Mouse (Mus musculus) CH12.LX (cell line): ENCODE data around the gene Actn4. TPM values are rescaled to one million over a fixed set of nuclear protein-coding genes. Genes with fewer than 3 reads are reported as not detected.

Source experiments
- DNase-seq: peaks from one replicate; pipeline ENCODE4 v3.0.0-alpha.2; 2013; ENCODE audit errors: extremely low read depth
- H3K27ac ChIP-seq: 2 replicates; pipeline ENCODE4 v1.5.1; 2012; ENCODE audit warnings: low read depth, mild to moderate bottlenecking, control low read depth, moderate library complexity; ENCODE audit not compliant: insufficient read depth
- H3K27me3 ChIP-seq: replicated peaks from 2 replicates; pipeline ENCODE3; 2012; ENCODE audit warnings: inconsistent platforms
- H3K36me3 ChIP-seq, 2 experiments: replicated peaks in 1 of 2; 2 replicates each; pipeline versions ENCODE3 to v1.6.1; 2012; ENCODE audit warnings: inconsistent platforms in 1 of 2, low read length in 1 of 2, mild to moderate bottlenecking in 1 of 2, mixed read lengths in 1 of 2, moderate library complexity in 1 of 2; ENCODE audit not compliant: control insufficient read depth in 1 of 2, insufficient read depth in 1 of 2
- H3K4me1 ChIP-seq, 2 experiments: 2 replicates each; pipeline ENCODE4 v1.6.1; 2012; ENCODE audit warnings: inconsistent platforms in 1 of 2, moderate library complexity in 1 of 2; ENCODE audit not compliant: insufficient read depth in 2 of 2, control insufficient read depth in 1 of 2
- H3K4me2 ChIP-seq: 2 replicates; pipeline ENCODE4 v1.6.1; 2012; ENCODE audit warnings: low read depth, mild to moderate bottlenecking, control low read depth; ENCODE audit not compliant: poor library complexity, insufficient read depth, severe bottlenecking
- H3K4me3 ChIP-seq, 3 experiments: fragments of 150-350 bp in 1 of 3; sonication (generic) in 1 of 3; replicated peaks in 1 of 3; 2 replicates each; pipeline versions ENCODE3 to v1.5.1; 2011 to 2012; ENCODE audit warnings: low read depth in 2 of 3, low read length in 2 of 3, mild to moderate bottlenecking in 2 of 3, moderate library complexity in 2 of 3, control low read depth in 1 of 3, improper control_type of control experiment in 1 of 3, inconsistent platforms in 1 of 3, mixed read lengths in 1 of 3; ENCODE audit not compliant: poor library complexity in 1 of 3
- H3K79me2 ChIP-seq: replicated peaks from 2 replicates; pipeline ENCODE4 v1.6.1; 2012; ENCODE audit warnings: mild to moderate bottlenecking, moderate library complexity; ENCODE audit not compliant: control insufficient read depth, poor library complexity, insufficient read depth, severe bottlenecking; ENCODE audit errors: extremely low read depth
- H3K9ac ChIP-seq: 2 replicates; pipeline ENCODE4 v1.6.1; 2012; ENCODE audit warnings: low read depth, mild to moderate bottlenecking, control low read depth, moderate library complexity; ENCODE audit not compliant: insufficient read depth
- H3K9me3 ChIP-seq: replicated peaks from 2 replicates; pipeline ENCODE3; 2012; ENCODE audit warnings: low read length, inconsistent platforms, mixed read lengths
- BHLHE40 ChIP-seq: IDR thresholded peaks from 2 replicates; pipeline ENCODE4 v1.6.1; 2011; ENCODE audit warnings: mild to moderate bottlenecking, low read depth, low read length, improper control_type of control experiment
- ELF1 ChIP-seq: IDR thresholded peaks from 2 replicates; pipeline ENCODE4 v1.6.1; 2014; ENCODE audit warnings: low read depth, mild to moderate bottlenecking, inconsistent platforms, low read length, improper control_type of control experiment
- MAFK ChIP-seq: IDR thresholded peaks from 2 replicates; pipeline ENCODE4 v1.6.1; 2011; ENCODE audit warnings: low read length, improper control_type of control experiment; ENCODE audit not compliant: insufficient replicate concordance
- MAZ ChIP-seq: IDR thresholded peaks from 2 replicates; pipeline ENCODE4 v1.6.1; 2012; ENCODE audit warnings: low read depth, mild to moderate bottlenecking, inconsistent platforms, low read length, improper control_type of control experiment, moderate library complexity
- MEF2A ChIP-seq: IDR thresholded peaks from 2 replicates; pipeline ENCODE4 v1.6.1; 2014; ENCODE audit warnings: low read depth, mild to moderate bottlenecking, inconsistent platforms, low read length, improper control_type of control experiment, borderline replicate concordance
- NRF1 ChIP-seq: IDR thresholded peaks from 2 replicates; pipeline ENCODE4 v1.6.1; 2014; ENCODE audit warnings: low read depth, mild to moderate bottlenecking, inconsistent platforms, low read length, improper control_type of control experiment, moderate library complexity
- RCOR1 ChIP-seq: conservative IDR thresholded peaks from 2 replicates; pipeline ENCODE4 v1.6.1; 2012; ENCODE audit warnings: low read depth, mild to moderate bottlenecking, inconsistent platforms, low read length, improper control_type of control experiment
- TBP ChIP-seq: conservative IDR thresholded peaks from 2 replicates; pipeline ENCODE4 v1.6.1; 2011; ENCODE audit warnings: low read depth, low read length, improper control_type of control experiment
- UBTF ChIP-seq: IDR thresholded peaks from 2 replicates; pipeline ENCODE4 v1.6.1; 2012; ENCODE audit warnings: low read depth, mild to moderate bottlenecking, inconsistent platforms, low read length, improper control_type of control experiment, moderate library complexity
- USF2 ChIP-seq: conservative IDR thresholded peaks from 2 replicates; pipeline ENCODE4 v1.6.1; 2011; ENCODE audit warnings: low read depth, low read length, improper control_type of control experiment
- ZC3H11A ChIP-seq: IDR thresholded peaks from 2 replicates; pipeline ENCODE4 v1.6.1; 2012; ENCODE audit warnings: low read depth, mild to moderate bottlenecking, inconsistent platforms, low read length, improper control_type of control experiment
- ZMIZ1 ChIP-seq: IDR thresholded peaks from 2 replicates; pipeline ENCODE4 v1.6.1; 2012; ENCODE audit warnings: low read depth, mild to moderate bottlenecking, inconsistent platforms, low read length, improper control_type of control experiment
- dilution Hi-C: fragments of 300-500 bp; cut with MboI; formaldehyde crosslinking; loops from 2 replicates; pipeline ENCODE4 v1.14.3; 2020; ENCODE audit warnings: low sequenced_read_pairs; ENCODE audit not compliant: extremely low pct_unique_long_range_greater_than_20kb, extremely low pct_ligation_motif_present
- in situ Hi-C: fragments of 300-500 bp; cut with MboI; formaldehyde crosslinking; loops from 3 replicates; pipeline ENCODE4 v1.14.3; 2019; ENCODE audit warnings: low sequenced_read_pairs, low pct_ligation_motif_present, low pct_unique_long_range_greater_than_20kb, mixed read lengths
- polyA plus RNA-seq: library from polyadenylated mRNA; unstranded; fragments of >175 nt; gene quantifications from 2 replicates; pipeline ENCODE4 v1.2.1, GENCODE M21; 2012; ENCODE audit warnings: low read depth; ENCODE audit not compliant: insufficient read length
- total RNA-seq, 2 experiments: library from RNA; depleted of rRNA; stranded (reverse); fragments of 300-350 nt in 1 of 2; fragments of >200 nt in 1 of 2; gene quantifications; 2 replicates each; pipeline ENCODE4 v1.2.3; 2012 to 2014

Gene Actn4
- total and polyA plus RNA-seq, 3 experiments = 56.9 to 145 (median 63.4) TPM

GRCm38 (mm10) chr7:28944756-28945415 lies 17.3 kb downstream of the Actn4 start:
- in situ Hi-C loops (no loop called here), dilution Hi-C loops (no loop called here)
- peaks cover 43% of the 10 kb centered on the region for H3K79me2 ChIP-seq
- peaks cover 12 to 89% of the 10 kb centered on the region in 2 experiments for H3K4me1 ChIP-seq
- H3K9ac ChIP-seq = no peak overlapping the region
- no peak overlapping the region for H3K4me3 ChIP-seq
- no peak overlapping the region for H3K4me2 ChIP-seq
- H3K27ac ChIP-seq = no peak overlapping the region
- no peak for TF ChIP-seq RCOR1
- no peak for TF ChIP-seq TBP
- TF ChIP-seq ELF1 = no peak
- no peak for TF ChIP-seq ZC3H11A
- no peak for TF ChIP-seq NRF1
- peaks cover 0 to 61% of the 10 kb centered on the region in 2 experiments for H3K36me3 ChIP-seq
- no peaks in the 10 kb centered on the region for H3K9me3 ChIP-seq
- no peaks in the 10 kb centered on the region for H3K27me3 ChIP-seq
- DNase-seq = no peak

GRCm38 (mm10) chr7:28943451-28944180 lies 18.5 kb downstream of the Actn4 start:
- dilution Hi-C loops (no loop called here), in situ Hi-C loops (no loop called here)
- Histone ChIP-seq H3K9me3 (no peaks in the 10 kb centered on the region), H3K4me3 (no peak overlapping the region), H3K79me2 (peaks cover 48% of the 10 kb centered on the region), H3K9ac (no peak overlapping the region), H3K4me2 (no peak overlapping the region), H3K27me3 (no peaks in the 10 kb centered on the region), H3K4me1 (peaks cover 12 to 83% of the 10 kb centered on the region in 2 experiments), H3K36me3 (peaks cover 0 to 58% of the 10 kb centered on the region in 2 experiments), H3K27ac (no peak overlapping the region)
- DNase-seq = peak; percentile 38
- TF ChIP-seq MAZ (no peak), TBP (no peak), ZMIZ1 (no peak), BHLHE40 (no peak), USF2 (no peak), MEF2A (no peak), UBTF (no peak), MAFK (no peak), ZC3H11A (no peak)
